Mouse (Mus musculus) liver, embryonic 12.5 days (tissue): ENCODE results near the gene Dclre1a. TPM values are rescaled to one million over a fixed set of nuclear protein-coding genes. Genes with fewer than 3 reads are reported as not detected.

Experiments used
- ATAC-seq: fragments of 200-750 bp; cut with Nextera tagmentation; 2 replicates; pipeline ENCODE4 v1.8.0; 2017; ENCODE audit warnings: moderate number of reproducible peaks, mild to moderate bottlenecking, moderate library complexity
- H3K27ac ChIP-seq: fragments of 300-500 bp; sonication (generic); 2 replicates; pipeline ENCODE4 v1.5.1; 2016; ENCODE audit warnings: mild to moderate bottlenecking
- H3K27me3 ChIP-seq: fragments of 300-500 bp; sonication (generic); replicated peaks from 2 replicates; pipeline ENCODE4 v1.6.1; 2016; ENCODE audit warnings: mild to moderate bottlenecking, moderate library complexity
- H3K36me3 ChIP-seq: fragments of 300-500 bp; sonication (generic); 2 replicates; pipeline ENCODE4 v1.6.1; 2016; ENCODE audit warnings: mild to moderate bottlenecking, moderate library complexity
- H3K4me1 ChIP-seq: fragments of 300-500 bp; sonication (generic); 2 replicates; pipeline ENCODE4 v1.6.1; 2016
- H3K4me2 ChIP-seq: fragments of 300-500 bp; sonication (generic); 2 replicates; pipeline ENCODE4 v1.6.1; 2016; ENCODE audit warnings: mild to moderate bottlenecking, moderate library complexity
- H3K4me3 ChIP-seq: fragments of 300-500 bp; sonication (generic); 2 replicates; pipeline ENCODE4 v1.5.1; 2016; ENCODE audit warnings: mild to moderate bottlenecking, moderate library complexity
- H3K9ac ChIP-seq: fragments of 300-500 bp; sonication (generic); 2 replicates; pipeline ENCODE4 v1.6.1; 2016; ENCODE audit warnings: mild to moderate bottlenecking, moderate library complexity
- H3K9me3 ChIP-seq: fragments of 300-500 bp; sonication (generic); replicated peaks from 2 replicates; pipeline ENCODE4 v1.6.1; 2016; ENCODE audit warnings: mild to moderate bottlenecking, moderate library complexity
- WGBS: fragments of 180-500 bp; shearing (Covaris S2); methylation state at CpG from one replicate; pipeline ENCODE4 v1.1.7; 2016; ENCODE audit not compliant: insufficient replicate concordance; 5-methylcytosine and 5-hydroxymethylcytosine counted together
- polyA plus RNA-seq: library from polyadenylated mRNA; unstranded; fragments of >200 nt; fragmentation: Nextera tagmentation; extraction: Ambion mirVana; gene quantifications from 2 replicates; pipeline ENCODE4 v1.2.1, GENCODE M21; 2016

The Dclre1a gene
- 18.9 and 19.3 TPM in 2 replicates for polyA plus RNA-seq

- 6% methylated on average over 20 of the region's 20 CpGs for WGBS
- Histone ChIP-seq H3K4me1 (peaks cover 57% of the 10 kb centered on the region), H3K36me3 (peaks cover 45% of the 10 kb centered on the region), H3K27me3 (no peaks in the 10 kb centered on the region), H3K4me2 (peak within 1 kb of the TSS; percentile 86), H3K4me3 (peak within 1 kb of the TSS; percentile 81), H3K9ac (peak within 1 kb of the TSS; percentile 91), H3K27ac (peak within 1 kb of the TSS; percentile 96), H3K9me3 (no peaks in the 10 kb centered on the region)
- ATAC-seq = peak; percentile 55; the same call in 1 of the 2 replicates
Measured at GRCm38 (mm10) chr19:56547456-56548229, at the start of gene Dclre1a. Gene Dclre1a, minus strand, starts transcription at chr19:56548222.

DNA sequence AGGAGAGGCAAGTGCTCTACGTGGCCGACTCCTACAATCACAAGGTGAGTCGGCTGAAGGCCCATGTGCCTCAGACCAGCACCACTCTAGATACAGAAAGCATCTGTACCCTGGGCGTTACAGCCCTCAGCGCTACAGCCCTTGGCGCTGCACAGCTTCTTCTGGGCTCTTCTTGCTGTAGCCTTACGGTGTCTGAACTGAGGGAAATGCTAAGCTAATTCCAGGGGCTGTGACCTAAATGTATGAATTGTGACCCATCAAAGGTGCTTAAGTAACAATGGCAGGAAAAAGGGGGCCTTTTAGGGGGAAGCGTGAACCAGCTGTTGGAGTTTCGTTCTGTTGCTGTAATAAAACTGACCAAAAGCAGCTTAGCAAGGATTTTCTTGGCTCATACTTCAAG is 44.5 kb upstream of the Dclre1a start:
- H3K27me3 ChIP-seq = no peaks in the 10 kb centered on the region
- no peak overlapping the region for H3K4me2 ChIP-seq
- 0 out of 2 replicates have a peak, but pooled peaks cover 2% of the 10 kb centered on the region for H3K4me1 ChIP-seq
- ATAC-seq = no peak
- H3K36me3 ChIP-seq = peaks cover 96% of the 10 kb centered on the region
- H3K9ac ChIP-seq = no peak overlapping the region
- no peak overlapping the region for H3K4me3 ChIP-seq
- no peaks in the 10 kb centered on the region for H3K9me3 ChIP-seq
- WGBS = 92% methylated on average over 9 of the region's 9 CpGs
- no peak overlapping the region for H3K27ac ChIP-seq

DNA sequence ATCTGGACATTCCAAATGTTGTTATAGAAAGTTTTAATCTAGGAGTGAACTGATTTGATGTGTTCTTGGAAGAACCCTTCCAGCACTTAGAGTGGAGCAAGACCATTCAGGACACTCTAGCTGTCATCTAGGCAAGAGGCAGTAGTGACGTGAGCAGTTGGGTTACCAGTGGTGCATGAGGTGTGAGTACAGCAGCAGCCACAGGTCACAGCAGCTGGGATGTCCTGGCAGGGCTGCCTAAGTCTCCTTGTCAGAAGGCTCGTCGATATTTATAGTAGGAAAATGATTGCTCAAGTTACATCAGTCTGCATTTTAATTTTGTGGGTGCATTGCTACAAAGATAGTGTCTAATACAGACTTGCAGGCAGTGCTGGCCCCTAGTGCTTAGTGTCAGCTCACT is 42.2 kb upstream of the Dclre1a start:
- peaks cover 91% of the 10 kb centered on the region for H3K36me3 ChIP-seq
- H3K4me1 ChIP-seq = 0 out of 2 replicates have a peak, but pooled peaks cover 2% of the 10 kb centered on the region
- H3K9ac ChIP-seq = no peak overlapping the region
- no peaks in the 10 kb centered on the region for H3K27me3 ChIP-seq
- WGBS = 83% methylated on average over 3 of the region's 3 CpGs
- H3K4me3 ChIP-seq = no peak overlapping the region
- no peak for ATAC-seq
- no peaks in the 10 kb centered on the region for H3K9me3 ChIP-seq
- no peak overlapping the region for H3K4me2 ChIP-seq
- no peak overlapping the region for H3K27ac ChIP-seq

GRCm38 (mm10) chr19:56589455-56589854 is 41.4 kb upstream of the Dclre1a start:
- 90% methylated on average over 5 of the region's 5 CpGs for WGBS
- H3K36me3 ChIP-seq = peaks cover 87% of the 10 kb centered on the region
- 0 out of 2 replicates have a peak, but pooled peaks cover 2% of the 10 kb centered on the region for H3K4me1 ChIP-seq
- no peak overlapping the region for H3K4me2 ChIP-seq
- no peak overlapping the region for H3K27ac ChIP-seq
- H3K9ac ChIP-seq = no peak overlapping the region
- ATAC-seq = no peak
- no peak overlapping the region for H3K4me3 ChIP-seq
- no peaks in the 10 kb centered on the region for H3K27me3 ChIP-seq
- no peaks in the 10 kb centered on the region for H3K9me3 ChIP-seq

DNA sequence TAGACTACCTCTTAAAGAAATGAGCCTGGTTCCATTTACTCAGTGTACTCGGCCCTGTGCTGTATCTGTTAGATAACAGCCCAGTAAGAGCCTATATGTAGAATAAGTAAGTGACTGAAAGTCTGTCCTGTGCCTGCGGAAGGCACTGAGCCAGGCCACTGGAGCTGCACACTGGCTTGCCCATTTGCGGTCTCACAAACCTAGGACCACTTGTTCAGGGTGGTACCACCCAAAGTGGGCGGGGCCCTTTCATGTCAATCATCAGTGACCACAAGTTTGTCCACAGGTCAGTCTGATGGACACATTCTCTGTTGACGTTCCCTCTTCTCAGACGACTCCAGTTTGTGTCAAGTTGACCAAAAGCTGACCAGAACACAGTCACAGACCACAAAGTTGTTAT is 41.0 kb upstream of the Dclre1a start:
- 73% methylated on average over 6 of the region's 6 CpGs for WGBS
- Histone ChIP-seq H3K27me3 (no peaks in the 10 kb centered on the region), H3K27ac (no peak overlapping the region), H3K36me3 (peaks cover 84% of the 10 kb centered on the region), H3K4me3 (no peak overlapping the region), H3K9ac (no peak overlapping the region), H3K4me1 (0 out of 2 replicates have a peak, but pooled peaks cover 2% of the 10 kb centered on the region), H3K9me3 (no peaks in the 10 kb centered on the region), H3K4me2 (no peak overlapping the region)
- ATAC-seq = no peak

DNA sequence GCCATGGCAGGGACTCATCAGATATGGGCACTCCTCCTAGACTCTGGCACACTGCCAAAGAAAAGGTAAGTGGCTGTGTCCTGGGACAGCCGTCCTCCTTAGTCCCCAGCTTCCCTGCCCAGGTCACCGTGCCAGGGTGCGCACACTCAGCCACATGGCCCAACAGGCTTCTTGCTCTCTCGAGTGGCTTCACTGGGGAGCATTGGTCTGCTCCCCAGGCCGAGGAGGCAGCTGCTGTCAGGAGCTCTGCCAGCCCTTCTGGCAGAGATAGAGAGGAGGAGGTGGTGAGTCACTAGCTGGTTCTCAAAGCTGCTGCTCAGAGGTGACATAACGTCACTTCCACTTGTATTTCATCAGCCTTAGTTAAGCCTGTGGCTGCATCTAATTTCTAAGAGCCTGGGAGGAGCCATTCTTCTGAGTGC is 40.2 kb upstream of the Dclre1a start:
- Histone ChIP-seq H3K27ac (no peak overlapping the region), H3K4me1 (0 out of 2 replicates have a peak, but pooled peaks cover 2% of the 10 kb centered on the region), H3K36me3 (peaks cover 84% of the 10 kb centered on the region), H3K27me3 (no peaks in the 10 kb centered on the region), H3K9me3 (no peaks in the 10 kb centered on the region), H3K4me2 (no peak overlapping the region), H3K4me3 (no peak overlapping the region), H3K9ac (no peak overlapping the region)
- no peak for ATAC-seq
- 76% methylated on average over 6 of the region's 6 CpGs for WGBS

DNA sequence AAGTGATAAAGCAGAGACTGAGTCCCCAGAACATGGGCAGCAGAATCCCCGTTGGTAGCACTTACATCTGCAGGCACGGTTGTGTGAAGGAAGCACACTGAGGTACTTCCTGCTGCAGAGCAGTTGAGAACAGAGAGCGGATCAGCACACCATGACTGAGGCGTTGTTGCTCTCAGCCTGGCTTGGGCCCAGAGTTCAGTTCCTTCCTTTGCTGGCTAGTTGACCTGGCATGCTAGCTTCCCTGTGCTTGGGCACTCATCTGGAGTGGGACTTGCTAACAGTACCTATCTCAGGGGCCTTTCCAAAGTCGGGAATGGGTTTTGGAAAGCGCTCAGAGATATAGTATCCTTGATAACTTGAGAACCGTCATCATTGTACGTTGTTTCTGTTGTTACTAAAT is 38.3 kb upstream of the Dclre1a start:
- no peak overlapping the region for H3K4me2 ChIP-seq
- 86% methylated on average over 8 of the region's 8 CpGs for WGBS

DNA sequence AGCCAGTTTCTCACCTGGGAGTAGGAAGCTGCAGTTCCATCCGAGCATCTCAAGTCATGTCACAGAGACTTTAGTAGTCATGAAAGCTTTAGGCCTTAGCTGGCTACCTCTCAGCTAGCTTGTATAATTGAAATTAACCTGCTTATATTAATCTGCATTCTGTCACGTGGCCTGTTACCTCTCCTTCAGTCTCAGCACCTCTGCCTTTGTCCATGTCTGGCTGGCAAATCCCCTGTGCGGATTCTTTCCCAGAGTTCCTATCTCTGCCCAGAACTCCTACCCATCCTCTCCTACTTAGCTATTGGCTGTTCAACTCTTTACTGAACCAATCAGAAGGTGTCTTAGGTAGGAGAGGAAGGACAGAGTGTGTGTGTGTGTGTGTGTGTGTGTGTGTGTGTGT is 36.3 kb upstream of the Dclre1a start:
- H3K27ac ChIP-seq = no peak overlapping the region
- no peak overlapping the region for H3K4me3 ChIP-seq
- H3K4me1 ChIP-seq = 0 out of 2 replicates have a peak, but pooled peaks cover 2% of the 10 kb centered on the region
- H3K27me3 ChIP-seq = no peaks in the 10 kb centered on the region
- WGBS = 86% methylated on average over 3 of the region's 3 CpGs
- no peak overlapping the region for H3K9ac ChIP-seq
- H3K4me2 ChIP-seq = no peak overlapping the region
- H3K36me3 ChIP-seq = peaks cover 74% of the 10 kb centered on the region
- ATAC-seq = no peak
- H3K9me3 ChIP-seq = no peaks in the 10 kb centered on the region

More for the DNA sequence above, 38.3 kb upstream of the Dclre1a start:
- Histone ChIP-seq H3K36me3 (peaks cover 84% of the 10 kb centered on the region), H3K9ac (no peak overlapping the region), H3K27ac (no peak overlapping the region), H3K9me3 (no peaks in the 10 kb centered on the region), H3K4me3 (no peak overlapping the region), H3K27me3 (no peaks in the 10 kb centered on the region), H3K4me1 (0 out of 2 replicates have a peak, but pooled peaks cover 2% of the 10 kb centered on the region)
- ATAC-seq = no peak

DNA sequence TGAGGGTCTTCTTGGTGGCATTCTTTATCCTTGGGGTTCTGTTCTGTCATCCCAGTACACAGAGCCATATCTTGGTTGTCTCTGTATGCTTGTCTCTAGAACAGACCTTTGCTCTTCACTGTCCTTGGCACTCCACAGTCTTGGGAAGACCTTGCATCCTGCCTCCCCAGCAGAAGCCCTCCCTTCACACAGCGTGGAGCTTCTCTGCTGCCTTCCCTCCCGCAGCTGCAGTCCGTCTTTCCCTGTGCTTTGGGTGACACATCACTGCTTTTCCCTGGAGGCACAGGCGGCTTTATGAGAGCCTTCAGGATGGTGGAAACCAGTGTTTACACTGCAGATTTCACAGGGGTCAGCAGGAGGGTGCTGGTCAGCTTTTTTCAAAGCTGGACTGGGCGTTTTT is 35.8 kb upstream of the Dclre1a start:
- Histone ChIP-seq H3K36me3 (peaks cover 71% of the 10 kb centered on the region), H3K27ac (no peak overlapping the region)
- 74% methylated on average over 5 of the region's 5 CpGs for WGBS

GRCm38 (mm10) chr19:56581981-56582380 is 34.0 kb upstream of the Dclre1a start:
- WGBS = 79% methylated on average over 5 of the region's 5 CpGs

More for the DNA sequence above, 35.8 kb upstream of the Dclre1a start:
- H3K4me1 ChIP-seq = 0 out of 2 replicates have a peak, but pooled peaks cover 2% of the 10 kb centered on the region
- H3K4me2 ChIP-seq = no peak overlapping the region
- no peak overlapping the region for H3K9ac ChIP-seq
- no peak for ATAC-seq
- no peak overlapping the region for H3K4me3 ChIP-seq
- H3K27me3 ChIP-seq = no peaks in the 10 kb centered on the region
- no peaks in the 10 kb centered on the region for H3K9me3 ChIP-seq

DNA sequence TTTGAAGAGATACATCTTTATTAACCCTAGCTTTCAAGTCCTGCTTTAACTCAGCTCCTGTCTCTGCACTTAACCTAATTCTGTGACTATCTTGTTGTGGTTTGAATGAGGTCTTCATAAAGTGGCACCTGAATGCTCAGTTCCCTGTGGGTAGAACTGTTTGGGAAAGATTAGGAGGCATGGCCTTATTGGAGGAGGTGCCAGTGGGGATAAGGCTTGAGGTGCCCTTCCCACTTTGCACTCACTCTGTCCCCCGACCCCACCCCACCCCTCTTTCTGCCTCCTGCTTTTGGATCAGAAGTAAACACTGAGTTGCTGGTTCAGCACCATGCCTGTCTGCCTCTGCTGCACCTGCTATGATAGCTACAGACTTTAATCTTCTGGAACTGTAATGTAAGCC is 29.8 kb upstream of the Dclre1a start:
- Histone ChIP-seq H3K9ac (no peak overlapping the region), H3K9me3 (no peaks in the 10 kb centered on the region), H3K27ac (0 out of 2 replicates have a peak overlapping the region, but pooled peaks have one; percentile 0), H3K27me3 (no peaks in the 10 kb centered on the region), H3K4me3 (no peak overlapping the region), H3K4me1 (peaks cover 7% of the 10 kb centered on the region; the same call in 1 of the 2 replicates), H3K4me2 (no peak overlapping the region), H3K36me3 (peaks cover 67% of the 10 kb centered on the region)
- 40% methylated on average over 1 of the region's 1 CpGs for WGBS
- ATAC-seq = peak; percentile 68

More at GRCm38 (mm10) chr19:56581981-56582380, 34.0 kb upstream of the Dclre1a start:
- Histone ChIP-seq H3K9ac (no peak overlapping the region), H3K36me3 (peaks cover 67% of the 10 kb centered on the region), H3K4me3 (no peak overlapping the region), H3K9me3 (no peaks in the 10 kb centered on the region), H3K4me1 (peaks cover 7% of the 10 kb centered on the region; the same call in 1 of the 2 replicates), H3K4me2 (no peak overlapping the region), H3K27ac (no peak overlapping the region), H3K27me3 (no peaks in the 10 kb centered on the region)
- ATAC-seq = no peak

DNA sequence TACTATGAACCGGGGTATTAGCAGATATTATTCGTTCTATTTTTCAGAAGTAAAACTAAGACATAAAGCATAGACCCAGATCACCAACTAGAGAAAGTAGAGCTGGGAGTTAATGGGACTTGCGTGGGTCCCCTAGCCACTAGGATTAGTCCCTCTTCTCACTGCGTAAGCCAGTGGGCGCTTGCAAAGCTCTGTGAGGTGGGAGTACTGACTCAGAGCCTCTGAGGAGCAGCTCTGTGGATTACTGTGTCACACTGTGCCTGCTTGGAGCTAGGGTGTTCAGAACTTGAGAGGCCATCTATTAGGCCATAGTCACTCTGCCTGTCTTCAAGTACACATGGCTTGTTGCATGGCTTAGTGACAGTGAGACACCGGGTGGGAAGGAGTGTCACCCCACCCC is 25.2 kb upstream of the Dclre1a start:
- no peaks in the 10 kb centered on the region for H3K9me3 ChIP-seq
- no peak overlapping the region for H3K9ac ChIP-seq
- H3K4me2 ChIP-seq = no peak overlapping the region
- H3K27me3 ChIP-seq = no peaks in the 10 kb centered on the region
- no peak overlapping the region for H3K27ac ChIP-seq
- WGBS = 87% methylated on average over 6 of the region's 6 CpGs
- ATAC-seq = no peak
- peaks cover 17% of the 10 kb centered on the region for H3K4me1 ChIP-seq
- H3K4me3 ChIP-seq = no peak overlapping the region
- H3K36me3 ChIP-seq = peaks cover 62% of the 10 kb centered on the region
